Mouse (Mus musculus): ENCODE measurements around the gene Capn11. TPM values are rescaled to one million over a fixed set of nuclear protein-coding genes. Genes with fewer than 3 reads are reported as not detected.

Capn11 gene
- polyA plus RNA-seq, 1 experiment from 2014 or later: 0.91 TPM

Other genes with a start within 250 kb of the Capn11 start
- 76.4 and 76.6 TPM in 2 replicates for gene Cdc5l, start 225.6 kb downstream of the Capn11 start, polyA plus RNA-seq (2016; fragmentation: Nextera tagmentation; extraction: Ambion mirVana)
- 0.49 and 0.89 TPM in 2 replicates for gene Spats1, start 183.9 kb downstream of the Capn11 start, polyA plus RNA-seq (2016; fragmentation: Nextera tagmentation; extraction: Ambion mirVana)
- gene Aars2, start 152.5 kb downstream of the Capn11 start, polyA plus RNA-seq (2016; fragmentation: Nextera tagmentation; extraction: Ambion mirVana): 25.7 and 26.6 TPM in 2 replicates
- gene Tcte1, start 135.9 kb downstream of the Capn11 start, polyA plus RNA-seq (2016; fragmentation: Nextera tagmentation; extraction: Ambion mirVana): 1.4 and 1.6 TPM in 2 replicates
- gene Tmem151b, start 109.6 kb downstream of the Capn11 start, polyA plus RNA-seq (2016; fragmentation: Nextera tagmentation; extraction: Ambion mirVana): 9.2 and 11.1 TPM in 2 replicates
- 6.7 and 8.3 TPM in 2 replicates for gene Nfkbie, start 103.6 kb downstream of the Capn11 start, polyA plus RNA-seq (2016; fragmentation: Nextera tagmentation; extraction: Ambion mirVana)
- 108 and 109 TPM in 2 replicates for gene Slc35b2, start 95.5 kb downstream of the Capn11 start, polyA plus RNA-seq (2016; fragmentation: Nextera tagmentation; extraction: Ambion mirVana)
- 1,470 and 1,480 TPM in 2 replicates for gene Hsp90ab1, start 86.1 kb downstream of the Capn11 start, polyA plus RNA-seq (2016; fragmentation: Nextera tagmentation; extraction: Ambion mirVana)
- 59.1 and 60.5 TPM in 2 replicates for gene Slc29a1, start 59.7 kb downstream of the Capn11 start, polyA plus RNA-seq (2016; fragmentation: Nextera tagmentation; extraction: Ambion mirVana)
- gene Mymx, start 57.2 kb downstream of the Capn11 start, polyA plus RNA-seq (2016; fragmentation: Nextera tagmentation; extraction: Ambion mirVana): 9.2 and 10.7 TPM in 2 replicates
- gene Mrpl14, start 27.0 kb upstream of the Capn11 start, polyA plus RNA-seq (2016; fragmentation: Nextera tagmentation; extraction: Ambion mirVana): 137 and 153 TPM in 2 replicates
- gene Tmem63b, start 27.6 kb upstream of the Capn11 start, polyA plus RNA-seq (2016; fragmentation: Nextera tagmentation; extraction: Ambion mirVana): 43.1 and 45.4 TPM in 2 replicates
- 0.47 TPM in 1 of 2 replicates, not detected in the other for gene 1600014C23Rik, start 74.5 kb upstream of the Capn11 start, polyA plus RNA-seq (2016; fragmentation: Nextera tagmentation; extraction: Ambion mirVana)

Measured in embryonic facial prominence, embryonic 12.5 days (tissue).